Mouse (Mus musculus) subcutaneous adipose tissue, adult 2 months (tissue): Measurements from ENCODE around the gene Foxg1. TPM values are rescaled to one million over a fixed set of nuclear protein-coding genes. Genes with fewer than 3 reads are reported as not detected.

Source experiments
- polyA plus RNA-seq: library from polyadenylated mRNA; depleted of rRNA; stranded (reverse); fragments of >200 nt; gene quantifications from 2 replicates; pipeline ENCODE4 v1.2.3, GENCODE M21; 2012; ENCODE audit warnings: low replicate concordance; rRNA removed

Foxg1 gene
- not detected in 2 replicates for polyA plus RNA-seq

DNA sequence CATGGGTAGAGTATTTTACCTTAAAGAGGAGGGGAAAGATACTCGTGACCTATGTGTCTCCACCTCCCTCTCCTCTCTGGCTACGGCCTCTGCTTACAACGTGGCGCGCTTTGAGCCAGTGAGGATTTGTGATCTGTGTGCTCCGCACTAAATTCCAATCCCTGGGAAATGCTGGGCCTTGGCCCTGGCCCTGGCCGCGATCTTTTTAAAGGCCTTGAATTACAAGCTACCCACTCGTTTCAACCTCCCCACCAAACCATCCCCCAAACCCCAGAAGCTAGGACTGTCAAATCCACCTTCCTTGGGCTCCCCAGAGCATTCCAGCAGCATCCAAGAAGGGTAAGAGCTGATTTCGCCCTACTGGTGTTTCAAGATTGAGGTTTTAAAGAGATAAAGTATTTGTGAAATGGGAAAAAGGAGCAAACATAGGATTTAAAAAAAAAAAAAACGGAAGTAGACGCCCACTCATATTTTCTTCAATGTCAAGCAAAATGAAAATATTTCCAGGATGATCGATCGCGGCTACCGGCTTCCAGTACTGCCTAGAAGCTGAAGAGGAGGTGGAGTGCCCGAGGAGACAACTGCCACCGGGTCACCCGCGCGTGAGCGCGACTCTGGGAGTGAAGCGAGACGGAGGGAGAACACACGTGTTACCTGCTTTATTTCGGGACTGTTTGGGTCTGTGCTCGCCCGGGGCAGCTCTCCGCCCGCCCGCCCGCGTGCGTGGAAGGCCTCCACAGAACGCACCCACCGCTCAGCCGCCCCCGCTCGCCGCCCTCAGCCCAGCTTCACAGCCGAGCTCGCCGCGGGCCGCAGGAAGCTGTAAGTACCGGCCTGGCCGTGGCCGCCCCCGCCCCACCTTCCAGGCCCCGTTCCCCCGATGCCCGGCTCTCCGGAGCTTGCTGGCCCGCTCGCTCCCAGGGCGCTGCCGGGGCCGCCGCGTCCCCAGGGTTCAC is at the start of gene Foxg1:
Foxg1 (plus strand) TSS at position 96 of the 956 bp plus-strand sequence.

GRCm38 (mm10) chr12:49384876-49385630 is 2.6 kb downstream of the Foxg1 start, which contains the start of gene Gm43517:
Gm43517 (plus strand) TSS chr12:49385174.

Other genes with a start within 250 kb of the Foxg1 start
- gene Gm43517, start 2.5 kb downstream of the Foxg1 start, polyA plus RNA-seq: not detected in 2 replicates